ENCODE assay signal across 8 mouse cellular contexts in the genomic region with DNA sequence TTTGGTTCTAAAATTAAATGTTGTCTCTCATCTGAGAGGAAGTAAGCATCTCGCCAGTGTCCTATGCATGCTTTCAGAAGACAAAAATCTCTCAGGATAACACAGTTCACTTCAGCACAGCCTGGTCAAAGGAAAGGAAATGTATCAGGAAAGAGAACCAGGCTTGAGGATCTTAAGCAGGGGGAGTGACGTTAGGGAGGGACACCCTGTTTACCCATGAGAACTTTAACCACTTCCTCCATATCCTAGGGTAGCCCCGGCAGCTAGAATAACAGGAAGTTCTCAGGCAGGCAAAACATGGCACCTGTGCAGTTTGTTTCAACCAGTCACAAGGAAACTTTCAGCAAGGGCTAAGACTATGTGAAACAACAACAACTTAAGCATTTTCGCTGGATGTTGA. TPM values are rescaled to one million over a fixed set of nuclear protein-coding genes. Genes with fewer than 3 reads are reported as not detected.
DNase-seq lines count a peak whose midpoint lies in the region; ATAC-seq and TF ChIP-seq lines count a peak whose summit lies in the region.
"Had no signal": no experiment of that assay in that cellular context is flagged by ENCODE, and none has a peak within 500 bp of the region (broad histone marks: within the 10 kb centered on the region; RNA-seq: fewer than 3 reads in every experiment).

No protein-coding gene starts in this region.

- H3K27me3 ChIP-seq in cerebellum, adult 2 months (ENCODE audit: control insufficient read depth, insufficient read depth, low read length), result no peaks in the 10 kb centered on the region
- no peaks in the 10 kb centered on the region for H3K27me3 ChIP-seq in forebrain, embryonic 13.5 days
- H3K27me3 ChIP-seq: forebrain, embryonic 12.5 days had no signal

- H3K36me3 ChIP-seq in forebrain, embryonic 13.5 days (ENCODE audit: poor library complexity, severe bottlenecking), result no peaks in the 10 kb centered on the region
- H3K36me3 ChIP-seq: forebrain, embryonic 12.5 days had no signal

- H3K9me3 ChIP-seq in forebrain, embryonic 13.5 days (replicated peaks), result no peaks in the 10 kb centered on the region
- H3K9me3 ChIP-seq: forebrain, embryonic 12.5 days had no signal

- intact Hi-C loops in gastrocnemius, postnatal 14 days (cut with DNase I; ENCODE audit: low total_unique reads), result no loop called here

- peak; percentile 41 for DNase-seq in 416B (ENCODE audit: low read depth)
- peak; percentile 50 to 69 for DNase-seq in CD8-positive naive resting alpha-beta T cell, adult 2 months (ENCODE audit: low read depth in 2 of 2, low spot score in 2 of 2)
- peak; percentile 60 for DNase-seq in induced T-regulatory cell, adult 2 months (ENCODE audit: low read depth)
- DNase-seq in naive thymus-derived CD4-positive, alpha-beta T cell, adult 2 months (ENCODE audit: low read depth), result peak; percentile 74
- no peak for DNase-seq in cerebellum, adult 2 months
- DNase-seq in gastrocnemius, postnatal 14 days, result no peak

- no peak overlapping the region for H3K9ac ChIP-seq in forebrain, embryonic 13.5 days
- H3K9ac ChIP-seq: forebrain, embryonic 12.5 days had no signal

- no peak overlapping the region for H3K27ac ChIP-seq in cerebellum, adult 2 months (ENCODE audit: insufficient read depth, low read length)
- H3K27ac ChIP-seq in forebrain, embryonic 13.5 days, result no peak overlapping the region
- H3K27ac ChIP-seq: forebrain, embryonic 12.5 days had no signal

- TF ChIP-seq POLR2A in cerebellum, adult 2 months (IDR thresholded peaks at IDR 0.05; ENCODE audit: borderline replicate concordance, insufficient read depth, low read length), result no peak

- no peak for TF ChIP-seq CTCF in cerebellum, adult 2 months (IDR thresholded peaks at IDR 0.05; ENCODE audit: borderline replicate concordance, insufficient read depth, low read depth, low read length)

- no peak overlapping the region for H3K4me3 ChIP-seq in cerebellum, adult 2 months (replicated peaks; ENCODE audit: insufficient read depth, low read depth, low read length)
- H3K4me3 ChIP-seq in forebrain, embryonic 13.5 days, result no peak overlapping the region
- H3K4me3 ChIP-seq: forebrain, embryonic 12.5 days had no signal

- ATAC-seq in forebrain, embryonic 13.5 days, result no peak

- no peak overlapping the region for H3K4me2 ChIP-seq in forebrain, embryonic 13.5 days
- H3K4me2 ChIP-seq: forebrain, embryonic 12.5 days had no signal

- 85% methylated on average over 4 of the region's 4 CpGs for WGBS in cerebellum, adult 2 months
- 83% methylated on average over 4 of the region's 4 CpGs for WGBS in forebrain, embryonic 13.5 days

- no peaks in the 10 kb centered on the region for H3K4me1 ChIP-seq in cerebellum, adult 2 months (ENCODE audit: control insufficient read depth, insufficient read depth, low read length)
- no peaks in the 10 kb centered on the region for H3K4me1 ChIP-seq in forebrain, embryonic 13.5 days
- H3K4me1 ChIP-seq: forebrain, embryonic 12.5 days had no signal

RNA-seq across cellular contexts. Expression of a gene that starts 25.8 kb away (rescaled TPM):
- polyA plus RNA-seq in cerebellum, adult 2 months (2012; rRNA removed), result 16.9 and 20.0 TPM in 2 replicates
- not detected for total RNA-seq in gastrocnemius, postnatal 14 days (2021)
- 0.06 TPM in 1 of 2 replicates, not detected in the other for polyA plus RNA-seq in forebrain, embryonic 13.5 days (2015; fragmentation: Nextera tagmentation; extraction: Ambion mirVana)
- polyA plus RNA-seq: forebrain, embryonic 12.5 days had no signal

Comparison
In these comparisons a context has a peak if more than half of its experiments do, and no peak if none do; other contexts are left out.
1. DNase-seq: peak in 416B (single experiment), CD8-positive naive resting alpha-beta T cell, adult 2 months (2 of 2), induced T-regulatory cell, adult 2 months (single experiment) and naive thymus-derived CD4-positive, alpha-beta T cell, adult 2 months (single experiment); none in cerebellum, adult 2 months (0 of 2) and gastrocnemius, postnatal 14 days (single experiment).
2. RNA of a gene that starts 25.8 kb away (polyA plus RNA-seq): 16.9 to 20.0 TPM in cerebellum, adult 2 months; 0.06 TPM in forebrain, embryonic 13.5 days; every median in the first group is over 10 times any median in the second.